Mouse (Mus musculus) heart, embryonic 10.5 days (tissue): ENCODE results near the gene Nhlh2. TPM values are rescaled to one million over a fixed set of nuclear protein-coding genes. Genes with fewer than 3 reads are reported as not detected.

Experiments
- DNase-seq: peaks from one replicate; pipeline ENCODE4 v3.0.0-alpha.2; 2017; ENCODE audit warnings: low spot score
- H3K27ac ChIP-seq: fragments of 300-500 bp; sonication (generic); 2 replicates; pipeline ENCODE4 v1.5.1; 2016; ENCODE audit warnings: mild to moderate bottlenecking
- H3K27me3 ChIP-seq: fragments of 300-500 bp; sonication (generic); 2 replicates; pipeline ENCODE4 v1.6.1; 2016; ENCODE audit warnings: mild to moderate bottlenecking; ENCODE audit not compliant: poor library complexity, insufficient read depth, severe bottlenecking
- H3K36me3 ChIP-seq: fragments of 300-500 bp; sonication (generic); 2 replicates; pipeline ENCODE4 v1.6.1; 2016; ENCODE audit warnings: mild to moderate bottlenecking, moderate library complexity
- H3K4me1 ChIP-seq: fragments of 300-500 bp; sonication (generic); 2 replicates; pipeline ENCODE4 v1.6.1; 2016; ENCODE audit warnings: mild to moderate bottlenecking
- H3K4me3 ChIP-seq: fragments of 300-500 bp; sonication (generic); 2 replicates; pipeline ENCODE4 v1.5.1; 2016; ENCODE audit warnings: mild to moderate bottlenecking, moderate library complexity
- H3K9me3 ChIP-seq: fragments of 300-500 bp; sonication (generic); 2 replicates; pipeline ENCODE4 v1.6.1; 2016; ENCODE audit warnings: mild to moderate bottlenecking, moderate library complexity
- WGBS: fragments of 180-500 bp; shearing (Covaris S2); methylation state at CpG from one replicate; pipeline ENCODE4 v1.1.7; 2016; 5-methylcytosine and 5-hydroxymethylcytosine counted together
- polyA plus RNA-seq: library from polyadenylated mRNA; unstranded; fragments of >200 nt; fragmentation: Nextera tagmentation; extraction: Ambion mirVana; gene quantifications from 2 replicates; pipeline ENCODE4 v1.2.1, GENCODE M21; 2016

Nhlh2 gene
- polyA plus RNA-seq, 1 experiment from 2014 or later: 0.57 TPM

- 64% methylated on average over 6 of the region's 6 CpGs for WGBS
Measured at GRCm38 (mm10) chr3:102064566-102064965, 54.7 kb downstream of the Nhlh2 start.

More at GRCm38 (mm10) chr3:102064566-102064965, 54.7 kb downstream of the Nhlh2 start:
- H3K9me3 ChIP-seq: no peaks in the 10 kb centered on the region
- no peak overlapping the region for H3K4me3 ChIP-seq
- peak overlapping the region; percentile 42; the same call in 1 of the 2 replicates for H3K27ac ChIP-seq
- no peaks in the 10 kb centered on the region for H3K36me3 ChIP-seq
- no peaks in the 10 kb centered on the region for H3K27me3 ChIP-seq
- no peak for DNase-seq
- H3K4me1 ChIP-seq: peaks cover 59% of the 10 kb centered on the region

Other genes with a start within 250 kb of the Nhlh2 start
- 0.40 and 0.57 TPM in 2 replicates for gene Mab21l3, start 161.1 kb upstream of the Nhlh2 start, polyA plus RNA-seq
- gene Slc22a15, start 85.6 kb upstream of the Nhlh2 start, polyA plus RNA-seq: 4.1 and 6.3 TPM in 2 replicates
- gene Casq2, start 76.3 kb downstream of the Nhlh2 start, polyA plus RNA-seq: 5.6 and 19.8 TPM in 2 replicates
- 26.5 and 32.8 TPM in 2 replicates for gene Vangl1, start 194.6 kb downstream of the Nhlh2 start, polyA plus RNA-seq